Mouse (Mus musculus): ENCODE measurements at regions not wholly inside any gene's neighbourhood (a gene's known extent, or its start where the extent isn't known, plus 50 kb on each side); places are given as distances from the start of the nearest gene placed in this dataset.

- no peak overlapping the region for H3K4me2 ChIP-seq (replicated peaks; ENCODE audit: low read depth)
- no peak overlapping the region for H3K4me3 ChIP-seq (ENCODE audit: low read depth, low read length)
- H3K9ac ChIP-seq (ENCODE audit: low read depth, low read length), result no peak overlapping the region
- TF ChIP-seq CTCF (IDR thresholded peaks at IDR 0.05; ENCODE audit: low read depth), result no peak
- no peaks in the 10 kb centered on the region for H3K4me1 ChIP-seq (replicated peaks; ENCODE audit: control insufficient read depth, insufficient read depth, low read length)
- ATAC-seq, result no peak
- no peak overlapping the region for H3K27ac ChIP-seq (ENCODE audit: low read depth, low read length)
- H3K9me3 ChIP-seq (ENCODE audit: control insufficient read depth), result no peaks in the 10 kb centered on the region
- H3K27me3 ChIP-seq (replicated peaks; ENCODE audit: control insufficient read depth, insufficient read depth, low read length), result no peaks in the 10 kb centered on the region
- H3K36me3 ChIP-seq (ENCODE audit: control insufficient read depth, insufficient read depth), result no peaks in the 10 kb centered on the region
- 66% methylated on average over 5 of the region's 5 CpGs for WGBS
Measured at GRCm38 (mm10) chr8:116063541-116063940, 355.9 kb upstream of the Maf start.

GRCm38 (mm10) chr8:116053483-116053882, 345.9 kb upstream of the Maf start:
- Histone ChIP-seq H3K9ac (ENCODE audit: low read depth, low read length) (no peak overlapping the region), H3K9me3 (ENCODE audit: control insufficient read depth) (no peaks in the 10 kb centered on the region), H3K4me1 (replicated peaks; ENCODE audit: control insufficient read depth, insufficient read depth, low read length) (peaks cover 8% of the 10 kb centered on the region), H3K4me2 (replicated peaks; ENCODE audit: low read depth) (no peak overlapping the region), H3K36me3 (ENCODE audit: control insufficient read depth, insufficient read depth) (no peaks in the 10 kb centered on the region), H3K4me3 (ENCODE audit: low read depth, low read length) (no peak overlapping the region), H3K27ac (ENCODE audit: low read depth, low read length) (no peak overlapping the region), H3K27me3 (replicated peaks; ENCODE audit: control insufficient read depth, insufficient read depth, low read length) (no peaks in the 10 kb centered on the region)
- peak; percentile 72 for ATAC-seq
- WGBS, result 31% methylated on average over 7 of the region's 7 CpGs
- TF ChIP-seq CTCF (IDR thresholded peaks at IDR 0.05; ENCODE audit: low read depth), result no peak

- no peak for TF ChIP-seq CTCF (IDR thresholded peaks at IDR 0.05; ENCODE audit: low read depth)
- Histone ChIP-seq H3K27ac (ENCODE audit: low read depth, low read length) (no peak overlapping the region), H3K9me3 (ENCODE audit: control insufficient read depth) (no peaks in the 10 kb centered on the region), H3K9ac (ENCODE audit: low read depth, low read length) (no peak overlapping the region), H3K36me3 (ENCODE audit: control insufficient read depth, insufficient read depth) (no peaks in the 10 kb centered on the region), H3K27me3 (replicated peaks; ENCODE audit: control insufficient read depth, insufficient read depth, low read length) (no peaks in the 10 kb centered on the region), H3K4me1 (replicated peaks; ENCODE audit: control insufficient read depth, insufficient read depth, low read length) (peaks cover 8% of the 10 kb centered on the region), H3K4me2 (replicated peaks; ENCODE audit: low read depth) (no peak overlapping the region), H3K4me3 (ENCODE audit: low read depth, low read length) (no peak overlapping the region)
- WGBS, result 65% methylated on average over 6 of the region's 6 CpGs
- no peak for ATAC-seq
Measured at GRCm38 (mm10) chr8:116053043-116053442, 345.4 kb upstream of the Maf start.

- Histone ChIP-seq H3K9me3 (ENCODE audit: control insufficient read depth) (no peaks in the 10 kb centered on the region), H3K9ac (ENCODE audit: low read depth, low read length) (no peak overlapping the region), H3K27me3 (replicated peaks; ENCODE audit: control insufficient read depth, insufficient read depth, low read length) (no peaks in the 10 kb centered on the region), H3K4me1 (replicated peaks; ENCODE audit: control insufficient read depth, insufficient read depth, low read length) (peaks cover 2% of the 10 kb centered on the region; the same call in 1 of the 2 replicates), H3K4me2 (replicated peaks; ENCODE audit: low read depth) (no peak overlapping the region), H3K27ac (ENCODE audit: low read depth, low read length) (no peak overlapping the region), H3K4me3 (ENCODE audit: low read depth, low read length) (no peak overlapping the region), H3K36me3 (ENCODE audit: control insufficient read depth, insufficient read depth) (no peaks in the 10 kb centered on the region)
- no peak for ATAC-seq
- 85% methylated on average over 10 of the region's 10 CpGs for WGBS
- TF ChIP-seq CTCF (IDR thresholded peaks at IDR 0.05; ENCODE audit: low read depth), result no peak
Measured at GRCm38 (mm10) chr8:116048480-116048879, 340.9 kb upstream of the Maf start.

- H3K9me3 ChIP-seq (ENCODE audit: control insufficient read depth), result no peaks in the 10 kb centered on the region
- 64% methylated on average over 3 of the region's 3 CpGs for WGBS
- no peaks in the 10 kb centered on the region for H3K4me1 ChIP-seq (replicated peaks; ENCODE audit: control insufficient read depth, insufficient read depth, low read length)
Measured at GRCm38 (mm10) chr8:116046859-116047258, 339.3 kb upstream of the Maf start.

GRCm38 (mm10) chr8:116045526-116045925, 337.9 kb upstream of the Maf start:
- Histone ChIP-seq H3K4me1 (replicated peaks; ENCODE audit: control insufficient read depth, insufficient read depth, low read length) (no peaks in the 10 kb centered on the region), H3K27ac (ENCODE audit: low read depth, low read length) (no peak overlapping the region), H3K9ac (ENCODE audit: low read depth, low read length) (no peak overlapping the region), H3K9me3 (ENCODE audit: control insufficient read depth) (no peaks in the 10 kb centered on the region), H3K4me3 (ENCODE audit: low read depth, low read length) (no peak overlapping the region), H3K4me2 (replicated peaks; ENCODE audit: low read depth) (no peak overlapping the region), H3K36me3 (ENCODE audit: control insufficient read depth, insufficient read depth) (no peaks in the 10 kb centered on the region), H3K27me3 (replicated peaks; ENCODE audit: control insufficient read depth, insufficient read depth, low read length) (no peaks in the 10 kb centered on the region)
- no peak for TF ChIP-seq CTCF (IDR thresholded peaks at IDR 0.05; ENCODE audit: low read depth)
- 89% methylated on average over 3 of the region's 3 CpGs for whole genome bisulfite sequencing
- no peak for ATAC-seq

More at GRCm38 (mm10) chr8:116046859-116047258, 339.3 kb upstream of the Maf start:
- Histone ChIP-seq H3K4me2 (replicated peaks; ENCODE audit: low read depth) (no peak overlapping the region), H3K27ac (ENCODE audit: low read depth, low read length) (no peak overlapping the region), H3K36me3 (ENCODE audit: control insufficient read depth, insufficient read depth) (no peaks in the 10 kb centered on the region), H3K4me3 (ENCODE audit: low read depth, low read length) (no peak overlapping the region), H3K9ac (ENCODE audit: low read depth, low read length) (no peak overlapping the region), H3K27me3 (replicated peaks; ENCODE audit: control insufficient read depth, insufficient read depth, low read length) (no peaks in the 10 kb centered on the region)
- TF ChIP-seq CTCF (IDR thresholded peaks at IDR 0.05; ENCODE audit: low read depth), result no peak
- no peak for ATAC-seq

- no peaks in the 10 kb centered on the region for H3K27me3 ChIP-seq (replicated peaks; ENCODE audit: control insufficient read depth, insufficient read depth, low read length)
- TF ChIP-seq CTCF (IDR thresholded peaks at IDR 0.05; ENCODE audit: low read depth), result no peak
- no peaks in the 10 kb centered on the region for H3K4me1 ChIP-seq (replicated peaks; ENCODE audit: control insufficient read depth, insufficient read depth, low read length)
- H3K9me3 ChIP-seq (ENCODE audit: control insufficient read depth), result no peaks in the 10 kb centered on the region
- H3K9ac ChIP-seq (ENCODE audit: low read depth, low read length), result no peak overlapping the region
- no peak overlapping the region for H3K27ac ChIP-seq (ENCODE audit: low read depth, low read length)
- no peak overlapping the region for H3K4me3 ChIP-seq (ENCODE audit: low read depth, low read length)
- H3K4me2 ChIP-seq (replicated peaks; ENCODE audit: low read depth), result no peak overlapping the region
- H3K36me3 ChIP-seq (ENCODE audit: control insufficient read depth, insufficient read depth), result no peaks in the 10 kb centered on the region
- ATAC-seq, result no peak
- 89% methylated on average over 4 of the region's 4 CpGs for WGBS
Measured at GRCm38 (mm10) chr8:116043381-116043780, 335.8 kb upstream of the Maf start.

Data from intestine, postnatal 0 days (tissue).